Mouse (Mus musculus) central nervous system, embryonic 14 days (tissue): ENCODE measurements around the gene Nsun2. TPM values are rescaled to one million over a fixed set of nuclear protein-coding genes. Genes with fewer than 3 reads are reported as not detected.

Experiments
- polyA plus RNA-seq: library from polyadenylated mRNA; depleted of rRNA; stranded (reverse); fragments of >200 nt; gene quantifications from 2 replicates; pipeline ENCODE4 v1.2.3, GENCODE M21; 2012; rRNA removed

Nsun2 gene
- 72.7 and 74.8 TPM in 2 replicates for polyA plus RNA-seq

GRCm38 (mm10) chr13:69533405-69534333 lies at the start of gene Nsun2:
Gene Nsun2 (plus strand): TSS chr13:69533746.

GRCm38 (mm10) chr13:69534334-69534653 lies 748 bp downstream of the Nsun2 start, which contains the start of gene Tent4a:
Gene Tent4a (minus strand): TSS chr13:69534617.

GRCm38 (mm10) chr13:69611398-69612174 lies 78.0 kb downstream of the Nsun2 start, which contains the start of gene Srd5a1:
Gene Srd5a1 (minus strand): TSS chr13:69611442.

Other genes starting within 250 kb of the Nsun2 start
- 26.6 and 28.2 TPM in 2 replicates for gene Tent4a, start 871 bp downstream of the Nsun2 start, polyA plus RNA-seq
- gene Srd5a1, start 77.7 kb downstream of the Nsun2 start, polyA plus RNA-seq = 14.4 and 15.2 TPM in 2 replicates
- 77.7 and 81.9 TPM in 2 replicates for gene Ube2ql1, start 206.1 kb downstream of the Nsun2 start, polyA plus RNA-seq